Mouse (Mus musculus) forebrain, embryonic 10.5 days (tissue): ENCODE results near the gene Pkp4. TPM values are rescaled to one million over a fixed set of nuclear protein-coding genes. Genes with fewer than 3 reads are reported as not detected.

Experiments
- DNase-seq: peaks from one replicate; pipeline ENCODE4 v3.0.0-alpha.2; 2017; ENCODE audit warnings: low spot score; ENCODE audit errors: extremely low spot score
- H3K27ac ChIP-seq: fragments of 300-500 bp; sonication (generic); 2 replicates; pipeline ENCODE4 v1.5.1; 2016; ENCODE audit warnings: mild to moderate bottlenecking
- H3K27me3 ChIP-seq: fragments of 300-500 bp; sonication (generic); 2 replicates; pipeline ENCODE4 v1.6.1; 2016; ENCODE audit warnings: mild to moderate bottlenecking; ENCODE audit not compliant: poor library complexity, severe bottlenecking
- H3K36me3 ChIP-seq: fragments of 300-500 bp; sonication (generic); replicated peaks from 2 replicates; pipeline ENCODE4 v1.6.1; 2016; ENCODE audit warnings: mild to moderate bottlenecking, moderate library complexity
- H3K4me1 ChIP-seq: fragments of 300-500 bp; sonication (generic); 2 replicates; pipeline ENCODE4 v1.6.1; 2016
- H3K4me3 ChIP-seq: fragments of 300-500 bp; sonication (generic); 2 replicates; pipeline ENCODE4 v1.5.1; 2016; ENCODE audit warnings: mild to moderate bottlenecking, moderate library complexity
- H3K9me3 ChIP-seq: fragments of 300-500 bp; sonication (generic); 2 replicates; pipeline ENCODE4 v1.6.1; 2016; ENCODE audit warnings: mild to moderate bottlenecking, moderate library complexity
- WGBS: fragments of 180-500 bp; shearing (Covaris S2); methylation state at CpG from one replicate; pipeline ENCODE4 v1.1.7; 2016; 5-methylcytosine and 5-hydroxymethylcytosine counted together
- polyA plus RNA-seq: library from polyadenylated mRNA; unstranded; fragments of >200 nt; fragmentation: Nextera tagmentation; extraction: Ambion mirVana; gene quantifications from 2 replicates; pipeline ENCODE4 v1.2.1, GENCODE M21; 2016

The Pkp4 gene
- 20.2 and 20.8 TPM in 2 replicates for polyA plus RNA-seq

DNA sequence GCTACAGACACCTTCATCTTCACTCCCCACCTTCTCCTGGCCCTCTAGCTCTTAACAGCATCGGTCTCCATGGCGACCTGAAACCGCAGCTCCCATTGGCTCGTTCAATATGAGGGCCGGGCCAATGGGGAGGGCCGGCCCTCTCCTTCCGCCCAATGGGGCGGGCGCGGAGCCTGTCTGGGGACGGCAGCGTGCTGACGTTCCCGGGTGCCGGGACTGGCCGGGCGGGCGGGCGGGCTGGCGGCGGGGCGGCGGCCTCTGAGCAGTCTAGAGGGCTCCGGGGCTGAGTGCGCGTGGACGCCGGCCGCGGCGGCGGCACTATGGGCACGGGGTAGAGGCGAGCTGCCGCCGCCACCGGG, at the start of gene Pkp4, which contains the start of gene Ccdc148:
Gene Pkp4 (plus strand): TSS at position 246 of the 359 bp plus-strand sequence.
Gene Ccdc148 (minus strand): TSS at position 79 of the 359 bp plus-strand sequence.
- Histone ChIP-seq H3K36me3 (0 out of 2 replicates have a peak, but pooled peaks cover 4% of the 10 kb centered on the region), H3K27ac (peak within 1 kb of the TSS; percentile 97)
- 0% methylated on average over 28 of the region's 37 CpGs for WGBS

DNA sequence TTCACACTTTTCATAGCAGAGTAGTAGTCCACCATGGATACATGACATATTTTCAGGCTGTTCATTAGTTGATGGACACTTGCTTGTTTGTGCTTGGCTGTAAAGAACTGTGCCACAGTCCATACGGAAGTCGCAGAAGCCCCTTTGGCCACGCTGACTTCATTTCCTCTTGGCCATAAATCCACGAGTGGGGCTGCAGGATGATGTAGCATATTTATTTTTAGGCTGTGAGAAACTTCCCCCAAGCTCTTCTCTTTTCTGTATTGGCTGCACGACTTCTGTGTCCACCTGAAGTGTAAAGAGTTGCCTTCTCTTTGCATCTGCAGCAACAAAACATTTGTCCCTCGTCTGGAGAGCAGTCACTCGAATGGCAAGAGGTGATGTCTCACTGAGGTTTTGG, 31.6 kb upstream of the Pkp4 start:
- WGBS = 90% methylated on average over 7 of the region's 7 CpGs
- DNase-seq = no peak
- H3K27ac ChIP-seq = no peak overlapping the region

More for the DNA sequence above, at the start of gene Pkp4, which contains the start of gene Ccdc148:
- Histone ChIP-seq H3K4me1 (peaks cover 28% of the 10 kb centered on the region), H3K9me3 (no peaks in the 10 kb centered on the region), H3K27me3 (no peaks in the 10 kb centered on the region), H3K4me3 (peak within 1 kb of the TSS; percentile 92)
- DNase-seq = peak; percentile 93

DNA sequence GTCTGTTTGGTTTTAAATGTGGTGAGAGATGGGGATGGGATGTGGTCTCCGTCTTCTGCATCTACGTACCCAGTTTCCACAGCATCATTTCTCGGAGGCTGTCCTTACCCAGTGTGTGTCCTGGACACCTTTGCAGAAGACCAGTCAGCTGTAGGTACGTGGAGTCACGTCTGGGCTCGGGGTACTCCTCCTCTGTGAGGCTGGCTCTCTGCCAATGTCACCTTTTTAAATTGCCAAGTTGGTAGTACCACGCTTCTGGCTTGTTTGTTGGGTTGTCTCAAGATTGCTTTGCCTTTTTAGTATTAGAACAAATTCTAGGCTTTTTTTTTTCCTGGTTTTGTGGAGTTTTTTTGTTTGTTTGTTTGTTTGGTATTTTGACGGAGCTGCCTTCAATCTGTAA, 30.8 kb upstream of the Pkp4 start:
- Histone ChIP-seq H3K36me3 (no peaks in the 10 kb centered on the region), H3K27me3 (no peaks in the 10 kb centered on the region), H3K27ac (no peak overlapping the region), H3K4me3 (no peak overlapping the region), H3K4me1 (no peaks in the 10 kb centered on the region; the same call in 1 of the 2 replicates), H3K9me3 (no peaks in the 10 kb centered on the region)
- no peak for DNase-seq
- WGBS = 89% methylated on average over 8 of the region's 8 CpGs

More for the DNA sequence above, 31.6 kb upstream of the Pkp4 start:
- H3K4me1 ChIP-seq = no peaks in the 10 kb centered on the region; the same call in 1 of the 2 replicates
- no peaks in the 10 kb centered on the region for H3K9me3 ChIP-seq
- H3K27me3 ChIP-seq = no peaks in the 10 kb centered on the region
- no peaks in the 10 kb centered on the region for H3K36me3 ChIP-seq
- H3K4me3 ChIP-seq = no peak overlapping the region

DNA sequence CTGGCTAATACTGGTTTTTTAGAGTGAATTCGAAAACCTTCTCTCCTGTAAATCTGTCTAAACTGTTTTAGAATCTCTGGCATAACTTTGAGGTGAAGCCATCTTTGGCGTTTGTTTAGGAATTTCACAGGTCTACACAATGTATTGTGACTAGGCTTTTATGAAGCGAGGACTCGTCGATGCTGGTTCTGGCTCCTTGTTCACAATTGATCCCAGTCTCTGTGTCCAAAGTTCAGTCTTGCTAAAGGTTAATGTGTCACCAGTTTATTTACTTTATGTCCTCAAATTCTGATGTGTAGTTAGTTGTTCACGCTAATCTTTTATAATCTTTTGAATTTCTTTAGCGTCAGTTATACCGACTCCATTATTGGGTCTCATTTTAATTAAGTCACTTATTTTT, 29.6 kb upstream of the Pkp4 start:
- no peaks in the 10 kb centered on the region for H3K36me3 ChIP-seq
- H3K4me3 ChIP-seq = no peak overlapping the region
- 94% methylated on average over 8 of the region's 8 CpGs for WGBS
- H3K9me3 ChIP-seq = no peaks in the 10 kb centered on the region
- DNase-seq = no peak
- H3K27me3 ChIP-seq = no peaks in the 10 kb centered on the region
- no peaks in the 10 kb centered on the region; the same call in 1 of the 2 replicates for H3K4me1 ChIP-seq
- no peak overlapping the region for H3K27ac ChIP-seq

DNA sequence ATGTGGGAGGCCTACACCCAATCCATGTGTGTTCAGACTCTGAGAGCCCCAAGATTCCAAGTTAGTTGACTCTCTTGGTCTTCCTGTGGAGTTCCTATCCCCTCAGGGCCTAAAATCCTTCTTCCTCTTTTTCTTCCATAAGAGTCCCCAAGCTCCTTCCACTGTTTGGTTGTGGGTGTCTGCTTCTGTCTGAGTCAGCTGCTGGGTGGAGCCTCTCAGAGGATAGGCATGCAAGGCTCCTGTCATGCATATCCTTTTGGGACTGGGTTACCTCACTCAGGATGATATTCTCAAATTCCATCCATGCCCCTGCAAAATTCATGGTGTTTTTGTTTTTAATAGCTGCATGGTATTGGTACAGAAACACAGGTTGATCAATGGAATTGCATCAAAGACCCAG, 5.2 kb upstream of the Pkp4 start:
- no peak overlapping the region for H3K4me3 ChIP-seq
- H3K9me3 ChIP-seq = no peaks in the 10 kb centered on the region
- H3K27me3 ChIP-seq = no peaks in the 10 kb centered on the region
- no peak for DNase-seq
- H3K36me3 ChIP-seq = no peaks in the 10 kb centered on the region
- H3K4me1 ChIP-seq = peaks cover 7% of the 10 kb centered on the region
- no peak overlapping the region for H3K27ac ChIP-seq

DNA sequence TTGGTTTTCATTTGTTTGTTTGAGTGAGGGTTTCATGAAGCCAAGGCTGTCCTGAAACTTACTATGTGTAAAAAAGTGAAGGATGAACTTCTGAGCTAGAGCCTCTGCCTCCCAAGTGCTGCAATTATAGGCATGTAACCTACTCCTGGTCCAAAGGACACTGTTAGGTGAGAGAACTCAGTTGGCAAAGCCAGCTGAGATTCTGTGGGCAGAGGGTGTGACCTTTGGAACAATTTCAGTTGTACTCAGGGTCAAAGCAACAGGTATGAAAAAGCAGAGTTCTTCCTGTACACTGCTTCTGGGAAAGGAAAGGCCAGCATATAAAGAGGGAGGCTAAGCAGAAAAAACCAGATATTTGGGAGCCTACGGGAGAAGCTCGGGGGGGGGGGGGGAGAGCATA, 2.5 kb upstream of the Pkp4 start:
- DNase-seq = no peak
- no peaks in the 10 kb centered on the region for H3K9me3 ChIP-seq
- H3K4me3 ChIP-seq = no peak overlapping the region
- no peak overlapping the region for H3K27ac ChIP-seq
- 53% methylated on average over 2 of the region's 2 CpGs for WGBS
- no peaks in the 10 kb centered on the region for H3K27me3 ChIP-seq
- no peaks in the 10 kb centered on the region for H3K36me3 ChIP-seq
- H3K4me1 ChIP-seq = peaks cover 21% of the 10 kb centered on the region

DNA sequence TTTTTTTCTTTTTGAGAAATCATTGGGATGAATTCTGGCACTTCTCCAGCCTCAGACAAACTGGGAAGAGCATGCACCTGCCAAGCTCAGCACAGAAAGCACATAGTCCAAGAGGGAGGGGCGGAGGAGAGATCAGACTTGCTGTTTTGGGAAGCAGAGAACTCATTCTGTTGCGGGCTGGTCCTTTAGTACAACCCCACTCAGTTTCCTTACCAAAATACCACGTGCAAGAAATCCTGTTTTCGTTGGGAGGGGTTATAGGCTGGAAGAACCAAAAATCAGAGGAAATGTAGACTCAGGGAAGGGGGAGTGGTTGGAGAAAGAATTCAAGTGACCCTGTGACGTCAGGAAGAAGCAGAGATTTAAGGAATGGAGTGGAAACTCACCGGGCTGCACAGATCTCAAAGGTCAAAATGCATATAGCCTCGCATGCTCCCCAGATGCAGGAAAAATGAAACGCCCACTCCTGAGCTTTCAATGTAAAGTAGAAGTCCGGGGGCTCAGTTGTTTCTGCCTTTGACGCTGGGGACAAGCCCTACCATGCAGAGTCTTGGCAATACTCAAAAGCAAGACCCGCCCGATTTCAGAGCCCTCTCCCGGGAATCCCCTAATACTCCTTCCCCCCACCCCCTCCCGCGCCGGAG, 567 bp upstream of the Pkp4 start:
- under 1% methylated on average over 16 of the region's 16 CpGs for WGBS
- DNase-seq = no peak
- H3K27ac ChIP-seq = peak overlapping the region; percentile 97
- H3K27me3 ChIP-seq = no peaks in the 10 kb centered on the region
- H3K4me1 ChIP-seq = peaks cover 28% of the 10 kb centered on the region
- no peaks in the 10 kb centered on the region for H3K9me3 ChIP-seq
- 0 out of 2 replicates have a peak, but pooled peaks cover under 1% of the 10 kb centered on the region for H3K36me3 ChIP-seq
- peak overlapping the region; percentile 92 for H3K4me3 ChIP-seq

DNA sequence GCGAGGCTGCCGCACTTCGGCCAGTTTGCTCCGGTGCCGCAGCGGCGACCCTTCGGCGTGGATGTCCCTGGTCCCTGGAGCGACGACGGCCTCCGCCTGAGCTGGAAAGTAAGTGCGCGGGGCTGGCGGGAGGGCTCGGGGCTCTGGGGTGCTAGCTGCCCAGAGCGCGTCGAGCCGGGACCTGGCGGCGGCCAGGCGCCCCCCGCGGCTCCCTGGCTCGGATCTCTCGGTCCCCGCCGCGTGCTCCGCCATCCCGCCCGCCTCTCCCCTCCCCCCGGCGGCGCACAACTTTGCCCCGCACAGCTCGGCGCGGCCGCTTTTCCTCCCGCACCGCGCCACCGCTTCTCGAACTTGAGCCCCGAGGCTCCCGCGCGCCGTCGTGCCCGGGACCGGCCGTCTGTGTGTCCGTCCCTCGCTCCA, 381 bp downstream of the Pkp4 start:
- Histone ChIP-seq H3K36me3 (0 out of 2 replicates have a peak, but pooled peaks cover 4% of the 10 kb centered on the region), H3K4me1 (peaks cover 28% of the 10 kb centered on the region), H3K27ac (peak overlapping the region; percentile 97), H3K9me3 (no peaks in the 10 kb centered on the region), H3K27me3 (no peaks in the 10 kb centered on the region), H3K4me3 (peak overlapping the region; percentile 92)
- no peak for DNase-seq
- WGBS = under 1% methylated on average over 57 of the region's 58 CpGs

DNA sequence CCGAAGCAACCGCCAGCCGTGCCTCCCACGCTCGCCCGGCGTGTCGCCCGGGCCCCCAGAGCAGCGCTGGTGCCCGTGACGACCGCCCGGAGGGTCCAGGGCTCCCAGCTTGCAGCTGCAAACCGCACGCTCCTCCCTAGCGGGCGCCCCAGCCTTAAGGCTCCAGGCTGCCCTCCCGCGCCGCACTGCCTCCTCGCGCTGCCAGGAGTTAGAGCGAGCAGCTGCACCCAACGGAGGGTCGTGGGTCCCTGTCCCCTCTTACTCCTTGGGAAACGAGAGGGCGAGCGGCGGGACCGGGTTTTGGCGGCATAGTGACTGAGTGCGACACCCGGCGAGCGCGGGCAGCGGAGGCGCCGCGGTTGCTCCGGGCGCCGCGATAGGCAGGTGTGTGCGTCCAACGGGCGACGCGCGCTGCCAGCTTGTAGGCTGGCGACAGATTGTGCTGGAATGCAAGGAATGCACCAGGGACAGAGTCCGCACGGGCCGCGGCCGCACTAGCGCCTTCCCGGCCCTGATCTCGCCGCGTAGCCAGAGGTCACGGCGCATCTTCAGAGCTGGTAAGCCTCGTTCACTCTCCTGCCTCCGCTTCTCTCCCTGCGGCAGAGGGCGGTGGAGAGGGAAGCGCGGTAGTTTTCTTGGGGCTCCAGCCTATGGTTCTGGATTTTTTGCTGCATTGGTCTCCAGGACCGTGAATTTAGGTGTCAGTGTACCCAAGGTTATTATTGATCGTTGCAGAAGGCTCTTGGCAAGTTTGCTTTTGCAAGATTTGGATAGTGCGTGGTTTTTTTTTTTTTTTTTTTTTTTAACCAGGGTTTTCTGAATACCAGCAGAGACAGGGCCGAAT, 1.0 kb downstream of the Pkp4 start:
- Histone ChIP-seq H3K36me3 (0 out of 2 replicates have a peak, but pooled peaks cover 4% of the 10 kb centered on the region), H3K27ac (peak overlapping the region; percentile 97), H3K27me3 (no peaks in the 10 kb centered on the region), H3K9me3 (no peaks in the 10 kb centered on the region), H3K4me3 (peak overlapping the region; percentile 92), H3K4me1 (peaks cover 28% of the 10 kb centered on the region)
- peak; percentile 69 for DNase-seq
- WGBS = under 1% methylated on average over 74 of the region's 74 CpGs

DNA sequence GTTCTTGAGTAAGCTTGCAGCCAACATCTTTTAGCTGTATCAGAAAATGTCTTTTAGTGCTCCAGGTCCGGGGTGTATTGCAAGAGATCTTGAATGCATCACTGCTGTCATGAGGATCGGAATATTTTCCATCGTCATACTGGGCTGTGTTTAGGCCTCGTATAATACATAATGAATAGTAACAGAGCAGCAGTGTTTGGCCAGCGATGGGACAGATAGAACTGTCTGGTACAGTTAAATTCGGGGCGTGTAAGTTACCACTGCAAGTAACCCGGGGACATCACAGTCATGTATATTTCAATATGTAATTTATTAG, 1.6 kb downstream of the Pkp4 start:
- H3K27ac ChIP-seq = no peak overlapping the region
- peak overlapping the region; percentile 92 for H3K4me3 ChIP-seq
- 50% methylated on average over 8 of the region's 8 CpGs for WGBS
- peaks cover 28% of the 10 kb centered on the region for H3K4me1 ChIP-seq
- no peaks in the 10 kb centered on the region for H3K9me3 ChIP-seq
- 0 out of 2 replicates have a peak, but pooled peaks cover 4% of the 10 kb centered on the region for H3K36me3 ChIP-seq
- H3K27me3 ChIP-seq = no peaks in the 10 kb centered on the region
- no peak for DNase-seq

DNA sequence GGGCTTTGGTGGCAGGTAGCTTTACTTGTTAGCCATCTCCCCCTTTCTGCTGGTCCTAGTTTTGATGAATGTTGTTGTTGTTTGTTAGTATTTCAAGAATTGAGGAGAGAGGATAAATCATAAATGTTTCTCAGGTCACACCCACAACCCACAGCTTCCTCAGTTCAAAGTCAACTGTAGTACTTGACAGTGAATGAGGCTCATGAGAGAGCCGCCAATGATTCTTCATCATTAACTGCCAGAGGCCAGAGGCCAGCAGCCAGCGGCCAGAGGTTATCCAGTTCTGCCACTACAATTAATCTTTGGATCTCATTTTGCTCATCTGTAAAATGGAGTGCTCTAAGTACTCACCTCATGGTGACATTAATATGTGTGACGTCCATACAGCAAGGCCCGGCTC, 6.3 kb downstream of the Pkp4 start:
- Histone ChIP-seq H3K4me1 (peaks cover 23% of the 10 kb centered on the region), H3K4me3 (no peak overlapping the region), H3K9me3 (no peaks in the 10 kb centered on the region), H3K27ac (no peak overlapping the region), H3K36me3 (peaks cover 8% of the 10 kb centered on the region; the same call in 1 of the 2 replicates), H3K27me3 (no peaks in the 10 kb centered on the region)
- DNase-seq = no peak
- 83% methylated on average over 4 of the region's 4 CpGs for WGBS

DNA sequence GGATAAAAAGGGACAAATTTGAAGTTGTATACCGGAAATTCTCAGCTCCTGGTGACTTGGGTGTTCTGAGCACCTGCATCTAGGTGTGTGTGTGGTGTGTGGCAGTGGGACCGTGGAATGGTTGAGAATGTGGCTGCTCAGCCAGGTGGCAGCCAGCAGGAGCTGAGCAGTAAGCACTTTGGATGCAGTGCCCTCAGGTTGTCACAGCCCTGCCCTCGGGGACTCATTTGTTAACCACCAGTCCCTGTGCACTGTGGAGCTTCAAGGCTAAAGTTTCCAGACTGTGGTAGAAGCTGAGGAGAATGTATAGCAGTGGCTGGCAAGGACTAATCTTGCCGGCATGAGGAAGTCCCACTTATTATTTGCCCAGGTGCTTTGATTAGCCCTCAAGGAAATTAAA, 7.2 kb downstream of the Pkp4 start:
- Histone ChIP-seq H3K9me3 (no peaks in the 10 kb centered on the region), H3K4me3 (no peak overlapping the region), H3K27ac (no peak overlapping the region), H3K27me3 (no peaks in the 10 kb centered on the region), H3K4me1 (peaks cover 16% of the 10 kb centered on the region), H3K36me3 (peaks cover 8% of the 10 kb centered on the region; the same call in 1 of the 2 replicates)
- no peak for DNase-seq
- WGBS = 91% methylated on average over 4 of the region's 4 CpGs
